Mouse (Mus musculus): Measurements from ENCODE around the gene Grb2.

Grb2 gene

GRCm38 (mm10) chr11:115708209-115708876 lies at the start of gene Grb2:
Grb2 (minus strand) TSS chr11:115708597.
- DNase-seq = peak; percentile 100

- no peak for DNase-seq
Measured at GRCm38 (mm10) chr11:115753485-115753884, 45.1 kb upstream of the Grb2 start.

DNA sequence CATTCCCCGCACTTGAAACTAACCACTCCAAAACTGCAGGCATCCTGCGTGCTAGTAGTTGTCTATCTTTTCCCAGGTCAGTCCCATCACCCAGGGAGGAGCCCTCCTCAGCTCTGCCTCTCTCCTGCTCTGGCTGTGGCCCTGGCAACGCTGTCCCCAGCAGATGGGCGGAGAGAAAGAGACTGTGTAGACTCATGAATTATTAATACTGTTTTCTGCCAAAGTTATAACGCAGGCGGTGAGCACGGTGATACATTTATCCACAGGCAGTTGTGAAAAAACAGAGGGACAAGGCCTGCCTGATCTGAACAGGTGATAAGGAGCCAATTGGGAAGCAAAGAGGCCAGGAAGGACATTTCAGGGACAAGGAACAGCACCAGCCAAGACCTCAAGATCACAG lies 44.3 kb upstream of the Grb2 start:
- no peak for DNase-seq

DNA sequence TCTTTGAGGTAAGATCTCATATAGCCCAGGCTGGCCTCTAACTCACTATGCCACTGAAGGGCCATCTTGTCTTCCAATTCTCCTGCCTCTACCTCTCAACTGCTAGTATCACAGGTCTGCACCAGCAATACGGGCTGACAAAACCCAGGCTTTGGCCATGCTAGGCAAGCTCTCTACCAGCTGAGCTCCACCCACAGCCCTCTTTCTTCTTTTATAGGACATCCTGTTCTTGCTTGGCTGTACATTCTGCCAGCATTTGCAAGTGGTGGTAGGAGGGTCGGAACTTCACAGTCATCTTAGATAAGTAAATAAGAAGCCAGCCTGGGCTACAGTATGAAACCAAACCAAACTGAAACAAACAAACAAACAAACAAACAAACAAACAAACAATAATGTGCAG lies 43.3 kb upstream of the Grb2 start:
- no peak for DNase-seq

DNA sequence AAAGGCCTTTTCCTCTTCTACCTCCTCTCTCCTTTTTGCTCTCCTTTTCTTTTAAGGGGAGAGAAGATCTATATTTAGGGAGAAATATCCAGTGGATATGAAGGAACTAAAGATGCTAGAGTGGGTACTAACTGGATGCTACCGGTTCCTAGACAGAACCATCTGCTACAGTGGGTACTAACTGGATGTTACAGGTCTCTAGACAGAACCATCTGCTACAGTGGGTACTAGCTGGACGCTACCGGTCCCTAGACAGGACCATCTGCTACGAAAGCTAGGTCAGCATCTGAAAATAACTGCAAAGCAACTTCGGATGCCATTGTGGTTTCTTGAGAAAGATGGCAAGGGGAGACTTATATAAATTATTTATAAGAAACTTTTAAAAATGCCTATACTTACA lies 41.4 kb upstream of the Grb2 start:
- DNase-seq = no peak

- DNase-seq = no peak
Measured at GRCm38 (mm10) chr11:115747351-115747750, 39.0 kb upstream of the Grb2 start.

- no peak for DNase-seq
Measured at GRCm38 (mm10) chr11:115746762-115747161, 38.4 kb upstream of the Grb2 start.

DNA sequence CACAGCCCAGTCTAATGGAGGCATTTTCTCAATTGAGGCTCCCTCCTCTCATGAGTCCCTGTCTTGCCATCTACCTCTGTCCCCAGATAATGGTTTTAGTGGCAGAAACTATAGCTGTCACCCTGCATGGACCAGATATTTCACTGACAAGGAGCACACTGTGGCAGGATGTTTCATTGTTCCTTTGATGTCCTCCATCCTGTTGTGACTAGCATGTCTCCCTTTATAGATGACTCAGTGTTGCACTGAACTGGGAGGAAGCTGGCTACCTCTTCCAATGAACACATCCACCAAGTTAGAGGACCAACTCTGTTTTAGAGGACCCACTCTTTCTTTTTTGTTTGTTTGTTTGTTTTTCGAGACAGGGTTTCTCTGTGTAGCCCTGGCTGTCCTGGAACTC lies 37.7 kb upstream of the Grb2 start:
- no peak for DNase-seq

DNA sequence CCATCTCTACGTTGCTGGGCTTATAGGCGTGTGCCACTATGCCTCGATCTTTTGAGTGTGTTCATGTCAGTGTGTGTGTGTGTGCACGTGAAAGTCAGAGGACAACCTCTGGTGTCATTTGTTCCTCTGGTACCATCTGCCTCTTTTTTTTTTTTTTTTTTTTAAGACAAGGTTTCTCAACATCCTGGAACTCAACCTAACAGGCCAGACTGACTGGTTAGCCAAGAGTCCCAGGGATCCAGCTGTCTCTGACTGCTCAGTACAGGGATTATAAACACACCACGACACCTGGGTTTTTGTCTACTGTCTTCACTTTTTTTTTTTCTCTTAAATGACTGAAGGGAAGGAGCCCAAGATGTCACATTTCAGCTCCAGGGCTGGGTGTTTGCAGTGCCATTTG lies 36.0 kb upstream of the Grb2 start:
- no peak for DNase-seq

DNA sequence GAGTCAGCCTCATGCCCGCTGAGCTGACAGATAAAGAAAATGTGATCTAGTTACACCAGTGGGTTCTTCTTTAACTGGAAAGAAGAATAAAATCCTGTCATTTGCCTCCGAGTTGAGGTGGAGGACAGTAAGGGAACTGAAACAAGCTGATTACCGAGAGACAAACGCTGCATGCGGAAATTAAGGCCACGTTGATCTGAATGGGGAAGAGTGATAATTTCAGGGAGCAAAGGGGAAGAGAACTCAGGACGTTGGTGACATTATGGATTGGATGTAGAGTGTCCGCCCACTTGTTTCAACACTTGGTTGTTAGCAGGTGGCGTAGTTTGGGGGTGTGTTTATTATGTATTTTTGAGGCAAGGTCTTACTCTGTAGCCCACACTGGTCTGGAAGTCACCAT lies 34.5 kb upstream of the Grb2 start:
- DNase-seq = no peak

DNA sequence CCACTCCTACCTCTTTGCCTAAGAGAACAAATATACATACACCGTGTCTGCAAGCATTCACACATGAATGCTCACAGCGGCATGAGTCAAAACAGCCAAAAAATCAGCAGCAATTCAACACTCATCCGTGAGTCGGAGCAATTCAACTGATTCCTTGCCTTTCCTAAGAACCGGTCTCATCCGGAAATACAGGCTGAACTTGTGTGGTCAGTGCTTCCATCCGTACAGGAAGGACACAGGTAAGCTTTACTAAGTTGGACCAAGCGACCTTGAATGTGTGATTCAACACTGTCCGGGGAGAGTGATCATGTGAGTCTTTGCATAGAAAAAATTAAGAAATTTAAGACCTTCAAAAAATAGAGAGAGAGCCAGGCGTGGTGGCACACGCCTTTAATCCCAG lies 32.7 kb upstream of the Grb2 start:
- DNase-seq = no peak

GRCm38 (mm10) chr11:115738275-115738885 lies 30.0 kb upstream of the Grb2 start:
- DNase-seq = no peak

- no peak for DNase-seq
Measured at GRCm38 (mm10) chr11:115737608-115738208, 29.3 kb upstream of the Grb2 start.

GRCm38 (mm10) chr11:115734041-115734686 lies 25.8 kb upstream of the Grb2 start:
- peak; percentile 6 for DNase-seq

GRCm38 (mm10) chr11:115723231-115723630 lies 14.8 kb upstream of the Grb2 start:
- DNase-seq = no peak

DNA sequence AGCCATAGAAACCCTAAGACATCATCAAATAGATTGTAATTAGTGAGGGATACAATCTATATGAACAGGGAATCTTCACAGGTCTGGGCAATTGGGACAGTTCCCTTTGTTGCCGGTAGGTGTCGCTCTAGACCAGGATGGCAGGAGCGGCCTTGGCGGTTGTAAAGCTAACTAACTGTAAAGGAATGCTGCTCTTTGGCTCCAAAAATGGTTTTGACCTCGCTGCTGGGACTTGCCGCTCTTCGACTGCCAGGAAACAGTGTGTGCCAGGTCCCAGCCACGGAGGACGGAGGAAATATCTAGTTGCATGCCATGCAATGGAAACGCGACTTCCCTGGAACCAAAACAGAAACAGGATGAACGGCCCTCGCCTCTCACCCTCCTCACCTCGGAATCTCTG lies 14.2 kb upstream of the Grb2 start:
- DNase-seq = peak; percentile 80

DNA sequence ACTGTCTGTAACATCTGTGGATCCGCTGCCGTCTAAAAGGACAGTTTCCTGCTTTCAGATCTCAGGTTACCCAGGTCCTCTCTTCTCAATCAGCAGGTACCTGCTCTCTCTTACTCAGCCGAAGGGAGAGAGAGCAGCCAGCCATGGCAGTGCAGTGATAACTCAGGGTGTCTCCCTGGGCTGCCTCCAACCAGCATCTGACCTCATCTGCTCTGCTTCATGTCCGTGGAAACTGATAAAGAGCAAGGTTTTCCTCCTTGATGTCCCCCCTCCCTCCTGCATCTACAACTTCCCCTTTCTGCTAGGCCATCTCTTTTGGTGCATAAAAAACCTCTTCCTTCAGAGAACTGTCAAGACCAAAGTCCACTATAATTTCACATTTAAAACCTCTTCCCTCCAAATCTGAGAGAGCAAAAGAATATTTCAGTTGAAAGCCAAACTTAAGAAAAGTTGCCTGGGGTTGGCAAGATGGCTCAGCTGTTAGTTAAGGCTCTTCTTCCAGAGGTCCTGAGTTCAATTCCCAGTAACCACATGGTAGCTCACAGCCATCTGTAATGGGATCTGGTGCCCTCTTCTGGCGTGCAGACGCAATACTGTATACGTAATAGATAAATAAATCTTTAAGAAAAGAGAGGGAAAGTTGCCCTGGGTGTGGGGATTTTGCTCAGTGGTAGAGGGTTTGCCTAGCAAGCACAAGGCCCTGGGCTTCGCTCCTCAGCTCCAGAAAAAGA lies 9.4 kb upstream of the Grb2 start:
- DNase-seq = peak; percentile 70

GRCm38 (mm10) chr11:115716410-115717338 lies 8.3 kb upstream of the Grb2 start:
- peak; percentile 54 for DNase-seq

GRCm38 (mm10) chr11:115714491-115714890 lies 6.1 kb upstream of the Grb2 start:
- peak; percentile 63 for DNase-seq

DNA sequence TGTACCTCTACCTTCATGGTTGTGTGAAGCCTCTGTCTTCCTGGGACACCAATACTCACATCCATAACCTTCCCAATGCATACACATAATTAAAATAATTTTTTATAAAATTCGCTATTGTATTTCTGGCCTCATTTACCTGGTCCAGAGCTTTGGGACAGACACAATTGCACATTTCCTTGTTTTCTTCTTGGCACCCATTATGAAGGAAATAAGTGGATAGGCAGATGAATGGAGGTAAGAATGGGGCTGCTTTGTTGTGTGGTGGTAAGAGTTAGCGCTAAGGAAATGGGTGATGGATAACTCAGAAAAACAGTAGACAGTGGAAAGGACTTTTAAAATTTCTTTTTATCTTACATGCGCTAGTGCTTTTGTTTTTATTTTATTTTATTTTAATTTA lies 5.0 kb upstream of the Grb2 start:
- DNase-seq = no peak

DNA sequence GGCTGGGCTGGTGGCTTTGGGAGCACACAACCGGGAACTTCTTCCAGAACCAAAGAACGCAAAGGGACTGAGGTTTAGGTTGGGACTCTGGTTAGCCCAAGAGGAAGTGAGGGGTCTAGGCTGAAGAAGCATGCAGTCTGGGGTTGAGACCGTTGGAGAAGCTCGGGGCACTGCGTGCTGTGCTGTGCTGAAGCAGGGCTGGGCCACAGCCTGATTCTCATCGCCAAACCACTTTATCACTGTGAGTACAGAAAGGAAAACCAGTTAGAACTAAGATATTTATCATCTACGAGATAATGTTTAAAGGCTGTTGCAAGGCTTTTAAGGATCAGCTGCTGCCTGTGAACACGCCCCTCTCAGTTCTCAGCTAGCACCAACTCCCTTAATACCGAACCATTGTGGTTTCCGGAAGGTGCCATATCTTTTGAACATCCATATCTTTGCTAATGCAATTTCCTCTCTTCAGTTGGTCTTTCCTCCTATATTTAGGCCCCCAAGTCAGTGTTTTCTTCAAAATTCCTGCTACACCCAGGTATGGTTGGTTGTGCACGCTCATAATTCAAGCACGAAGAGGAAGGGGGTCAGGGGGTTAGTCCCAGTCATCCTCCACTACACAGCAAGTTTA lies 4.4 kb upstream of the Grb2 start:
- peak; percentile 33 for DNase-seq

- no peak for DNase-seq
Measured at GRCm38 (mm10) chr11:115712268-115712667, 3.9 kb upstream of the Grb2 start.

Data from liver (tissue).